Mouse (Mus musculus) neural tube, embryonic 13.5 days (tissue): ENCODE data around the gene Stau1. TPM values are rescaled to one million over a fixed set of nuclear protein-coding genes. Genes with fewer than 3 reads are reported as not detected.

Experiments used
- ATAC-seq: fragments of 200-750 bp; cut with Nextera tagmentation; 2 replicates; pipeline ENCODE4 v1.8.0; 2017; ENCODE audit warnings: low read depth, mild to moderate bottlenecking, moderate TSS enrichment, moderate library complexity
- H3K27ac ChIP-seq: fragments of 300-500 bp; sonication (generic); replicated peaks from 2 replicates; pipeline ENCODE4 v1.5.1; 2015; ENCODE audit warnings: moderate library complexity, mild to moderate bottlenecking, inconsistent platforms
- H3K27me3 ChIP-seq: fragments of 300-500 bp; sonication (generic); 2 replicates; pipeline ENCODE4 v1.6.1; 2015; ENCODE audit warnings: mild to moderate bottlenecking, inconsistent platforms
- H3K36me3 ChIP-seq: fragments of 300-500 bp; sonication (generic); 2 replicates; pipeline ENCODE4 v1.6.1; 2015; ENCODE audit warnings: mild to moderate bottlenecking, inconsistent platforms
- H3K4me1 ChIP-seq: fragments of 300-500 bp; sonication (generic); replicated peaks from 2 replicates; pipeline ENCODE4 v1.6.1; 2015; ENCODE audit warnings: inconsistent platforms
- H3K4me2 ChIP-seq: fragments of 300-500 bp; sonication (generic); 2 replicates; pipeline ENCODE4 v1.6.1; 2015; ENCODE audit warnings: inconsistent platforms, mild to moderate bottlenecking, moderate library complexity
- H3K4me3 ChIP-seq: fragments of 300-500 bp; sonication (generic); 2 replicates; pipeline ENCODE4 v1.5.1; 2015; ENCODE audit warnings: mild to moderate bottlenecking, inconsistent platforms
- H3K9ac ChIP-seq: fragments of 300-500 bp; sonication (generic); 2 replicates; pipeline ENCODE4 v1.6.1; 2015; ENCODE audit warnings: moderate library complexity, mild to moderate bottlenecking, inconsistent platforms
- H3K9me3 ChIP-seq: fragments of 300-500 bp; sonication (generic); 2 replicates; pipeline ENCODE4 v1.6.1; 2016; ENCODE audit warnings: inconsistent platforms
- WGBS: fragments of 180-500 bp; shearing (Covaris S2); methylation state at CpG from one replicate; pipeline ENCODE4 v1.1.7; 2015; 5-methylcytosine and 5-hydroxymethylcytosine counted together
- polyA plus RNA-seq: library from polyadenylated mRNA; unstranded; fragments of >200 nt; fragmentation: Nextera tagmentation; extraction: Ambion mirVana; gene quantifications from 2 replicates; pipeline ENCODE4 v1.2.1, GENCODE M21; 2015

Gene Stau1
- polyA plus RNA-seq, 1 experiment from 2014 or later = 115 TPM

DNA sequence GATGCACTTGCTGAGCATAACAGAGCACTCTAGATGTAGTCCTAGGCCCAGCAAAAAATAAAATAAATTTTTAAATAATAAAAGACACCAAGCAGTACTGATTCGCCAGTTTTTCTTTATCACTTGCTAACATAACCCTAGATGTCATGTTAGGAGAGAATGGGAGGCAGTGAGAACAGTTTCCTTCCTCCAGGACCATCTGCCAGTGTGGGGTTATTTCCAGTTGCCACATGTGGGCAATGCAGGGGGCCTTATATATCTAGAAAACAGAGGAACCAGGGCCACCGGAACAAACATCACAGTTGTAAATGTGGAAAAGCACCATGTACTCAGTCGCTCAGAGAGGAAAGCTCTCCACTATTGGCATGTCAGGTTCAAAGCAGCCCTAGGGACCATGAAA, 18.6 kb downstream of the Stau1 start:
- H3K27me3 ChIP-seq = no peaks in the 10 kb centered on the region
- 78% methylated on average over 3 of the region's 3 CpGs for WGBS
- ATAC-seq = no peak
- H3K4me2 ChIP-seq = no peak overlapping the region
- H3K4me3 ChIP-seq = no peak overlapping the region
- peaks cover 36% of the 10 kb centered on the region for H3K4me1 ChIP-seq
- H3K9me3 ChIP-seq = no peaks in the 10 kb centered on the region
- no peak overlapping the region for H3K9ac ChIP-seq
- no peaks in the 10 kb centered on the region for H3K36me3 ChIP-seq
- no peak overlapping the region for H3K27ac ChIP-seq

- Histone ChIP-seq H3K27me3 (no peaks in the 10 kb centered on the region), H3K4me2 (no peak overlapping the region), H3K9ac (no peak overlapping the region), H3K36me3 (no peaks in the 10 kb centered on the region), H3K4me3 (no peak overlapping the region), H3K4me1 (peaks cover 41% of the 10 kb centered on the region), H3K9me3 (no peaks in the 10 kb centered on the region), H3K27ac (no peak overlapping the region)
- 67% methylated on average over 3 of the region's 3 CpGs for WGBS
- no peak for ATAC-seq
Measured at GRCm38 (mm10) chr2:166976356-166976755, 19.7 kb downstream of the Stau1 start.

DNA sequence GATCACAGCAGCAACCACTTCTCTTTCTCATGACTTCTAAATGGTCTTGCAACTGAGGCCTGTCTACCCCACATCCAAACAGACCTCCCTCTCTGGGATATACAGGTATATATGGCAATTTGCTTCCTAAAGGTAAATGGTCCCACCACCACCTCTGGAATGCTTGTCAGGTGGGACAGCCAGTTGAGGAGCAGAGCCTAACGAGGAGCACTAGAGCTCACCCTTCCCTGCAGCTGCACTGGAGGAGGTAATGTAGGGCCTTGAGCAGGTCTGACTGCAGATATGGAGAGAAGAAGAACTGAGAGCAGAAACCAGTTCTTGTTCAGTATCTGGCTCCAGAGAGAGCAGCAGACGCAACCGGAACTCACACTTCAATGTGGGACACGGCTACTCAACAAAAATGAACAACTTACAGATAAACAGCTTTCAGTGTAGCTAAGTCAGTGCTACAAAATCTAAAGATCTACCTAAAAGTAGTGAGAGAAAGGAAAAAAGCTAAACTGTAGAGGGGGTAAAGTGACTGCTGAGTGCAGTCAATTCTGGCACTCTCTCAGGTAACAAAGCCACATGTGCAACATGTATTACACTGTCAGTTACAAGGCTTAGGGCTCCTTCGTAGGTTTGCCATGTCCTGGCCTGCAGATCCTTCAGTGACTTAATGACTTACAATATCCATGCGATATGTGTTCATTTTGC, 21.8 kb downstream of the Stau1 start:
- WGBS = 80% methylated on average over 6 of the region's 6 CpGs
- no peaks in the 10 kb centered on the region for H3K27me3 ChIP-seq
- H3K4me3 ChIP-seq = no peak overlapping the region
- H3K4me2 ChIP-seq = no peak overlapping the region
- H3K9me3 ChIP-seq = no peaks in the 10 kb centered on the region
- H3K36me3 ChIP-seq = no peaks in the 10 kb centered on the region
- ATAC-seq = no peak
- H3K4me1 ChIP-seq = peaks cover 41% of the 10 kb centered on the region
- 0 out of 2 replicates have a peak overlapping the region, but pooled peaks have one; percentile 18 for H3K27ac ChIP-seq
- H3K9ac ChIP-seq = no peak overlapping the region

DNA sequence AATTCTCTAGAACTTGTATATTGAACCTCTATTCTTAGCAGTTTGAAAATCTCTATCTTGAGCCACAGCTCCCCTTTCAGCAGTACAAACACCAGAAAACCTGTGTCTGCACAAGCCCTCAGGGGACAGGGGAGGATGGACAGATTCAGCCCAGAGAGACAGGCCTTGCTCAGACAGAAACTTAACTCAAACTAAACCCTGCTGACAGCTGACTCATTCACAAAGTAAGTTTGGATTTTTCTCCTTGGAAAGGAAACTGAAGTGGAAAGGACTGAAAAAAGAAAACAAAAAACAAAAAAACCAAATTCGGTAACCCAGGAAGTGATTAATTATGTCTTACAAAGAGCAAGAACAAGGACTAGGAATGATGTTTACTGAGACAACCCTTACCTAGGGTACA, 22.9 kb downstream of the Stau1 start:
- WGBS = 70% methylated on average over 1 of the region's 1 CpGs
- Histone ChIP-seq H3K27ac (no peak overlapping the region), H3K4me1 (peaks cover 41% of the 10 kb centered on the region), H3K4me2 (no peak overlapping the region), H3K9me3 (no peaks in the 10 kb centered on the region), H3K4me3 (no peak overlapping the region), H3K36me3 (no peaks in the 10 kb centered on the region), H3K27me3 (no peaks in the 10 kb centered on the region), H3K9ac (no peak overlapping the region)
- ATAC-seq = no peak

GRCm38 (mm10) chr2:166964773-166965172, 31.3 kb downstream of the Stau1 start:
- no peak overlapping the region for H3K4me3 ChIP-seq
- ATAC-seq = no peak
- WGBS = 95% methylated on average over 2 of the region's 2 CpGs

GRCm38 (mm10) chr2:166963257-166963656, 32.8 kb downstream of the Stau1 start:
- 84% methylated on average over 8 of the region's 8 CpGs for WGBS
- Histone ChIP-seq H3K4me1 (no peaks in the 10 kb centered on the region), H3K4me2 (no peak overlapping the region), H3K36me3 (peaks cover 41% of the 10 kb centered on the region), H3K27me3 (no peaks in the 10 kb centered on the region), H3K9ac (no peak overlapping the region), H3K27ac (no peak overlapping the region), H3K4me3 (no peak overlapping the region), H3K9me3 (no peaks in the 10 kb centered on the region)
- no peak for ATAC-seq

More at GRCm38 (mm10) chr2:166964773-166965172, 31.3 kb downstream of the Stau1 start:
- H3K27ac ChIP-seq = no peak overlapping the region
- no peak overlapping the region for H3K4me2 ChIP-seq
- H3K27me3 ChIP-seq = no peaks in the 10 kb centered on the region
- no peak overlapping the region for H3K9ac ChIP-seq
- no peaks in the 10 kb centered on the region for H3K4me1 ChIP-seq
- H3K36me3 ChIP-seq = peaks cover 27% of the 10 kb centered on the region
- no peaks in the 10 kb centered on the region for H3K9me3 ChIP-seq

DNA sequence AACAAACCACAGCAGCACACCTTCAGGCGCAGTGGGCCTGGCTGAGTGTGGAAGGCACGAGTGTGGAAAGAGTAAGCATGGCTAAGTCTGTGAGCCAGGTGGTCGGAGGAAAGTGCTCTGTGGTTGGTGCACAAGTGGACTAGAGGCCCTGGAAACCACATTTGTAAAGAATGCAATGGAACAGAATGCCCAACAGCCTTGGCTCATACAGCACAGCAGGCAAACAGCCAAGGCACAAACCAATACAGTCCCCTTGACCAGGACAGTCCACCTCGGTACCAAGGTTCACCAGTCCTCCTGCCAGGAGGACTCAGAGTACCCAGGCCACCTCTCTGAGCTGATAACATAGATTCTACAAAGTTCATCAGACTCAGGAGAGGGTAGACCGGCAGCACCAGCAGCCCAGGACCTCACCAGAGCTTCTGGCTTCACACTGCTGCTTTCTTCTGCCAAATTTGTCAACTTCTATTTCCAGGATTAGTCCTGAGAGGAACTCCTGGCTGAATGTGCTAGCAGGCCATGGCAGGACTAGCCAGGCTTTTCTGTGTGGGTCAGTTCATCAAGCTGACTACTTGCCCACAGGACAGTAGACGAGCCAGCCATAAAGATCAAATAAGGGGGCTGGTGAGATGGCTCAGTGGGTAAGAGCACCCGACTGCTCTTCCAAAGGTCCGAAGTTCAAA, 35.3 kb downstream of the Stau1 start:
- no peak overlapping the region for H3K27ac ChIP-seq
- H3K4me3 ChIP-seq = no peak overlapping the region
- ATAC-seq = no peak
- peaks cover 63% of the 10 kb centered on the region for H3K36me3 ChIP-seq
- WGBS = 88% methylated on average over 8 of the region's 8 CpGs
- H3K9ac ChIP-seq = no peak overlapping the region
- H3K4me1 ChIP-seq = no peaks in the 10 kb centered on the region
- H3K9me3 ChIP-seq = no peaks in the 10 kb centered on the region
- H3K4me2 ChIP-seq = no peak overlapping the region
- H3K27me3 ChIP-seq = no peaks in the 10 kb centered on the region

DNA sequence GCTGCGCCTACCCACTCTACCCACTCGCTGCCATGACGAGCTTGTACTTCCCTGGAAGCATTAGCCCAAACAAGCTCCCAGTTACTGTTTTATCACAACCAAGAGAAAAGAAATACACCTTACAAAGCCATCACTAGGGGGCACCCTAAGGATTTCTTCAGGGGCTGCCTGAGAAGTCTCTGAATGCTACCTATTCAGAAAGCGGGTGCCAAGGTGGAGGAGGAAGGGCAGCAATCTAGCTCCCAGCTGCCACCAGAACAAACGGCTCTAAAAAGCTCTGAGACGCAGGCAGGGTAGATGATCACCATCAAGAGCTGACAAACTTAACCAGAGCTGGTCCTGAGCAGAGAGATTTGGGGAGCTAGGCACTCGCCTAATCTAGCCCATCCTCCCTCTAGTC, 39.3 kb downstream of the Stau1 start:
- no peaks in the 10 kb centered on the region for H3K9me3 ChIP-seq
- H3K4me1 ChIP-seq = no peaks in the 10 kb centered on the region
- no peaks in the 10 kb centered on the region for H3K27me3 ChIP-seq
- 61% methylated on average over 7 of the region's 7 CpGs for WGBS
- ATAC-seq = no peak
- H3K4me2 ChIP-seq = no peak overlapping the region
- no peak overlapping the region for H3K4me3 ChIP-seq
- no peak overlapping the region for H3K27ac ChIP-seq
- no peak overlapping the region for H3K9ac ChIP-seq
- peaks cover 90% of the 10 kb centered on the region for H3K36me3 ChIP-seq

DNA sequence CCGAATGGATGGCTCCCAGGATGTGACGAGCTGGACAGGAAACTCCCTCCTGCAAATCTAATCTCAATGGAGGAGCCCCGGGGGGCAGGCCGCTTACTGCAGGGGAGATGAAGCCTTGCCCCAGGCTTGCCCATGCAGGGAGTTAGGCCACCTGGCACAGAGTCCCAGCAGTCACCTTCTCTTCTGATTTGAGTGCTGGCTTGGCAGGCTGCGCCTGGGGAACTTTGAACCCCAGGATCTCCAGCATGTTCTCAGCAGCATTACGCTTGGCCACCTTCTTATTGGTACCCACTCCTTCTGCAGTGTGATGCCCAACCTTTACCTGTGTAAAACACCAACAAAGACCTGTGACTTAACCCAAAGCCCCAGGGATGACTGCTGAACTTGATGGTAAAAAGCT, 43.9 kb downstream of the Stau1 start:
- WGBS = 86% methylated on average over 6 of the region's 6 CpGs
- H3K27me3 ChIP-seq = no peaks in the 10 kb centered on the region
- H3K4me1 ChIP-seq = no peaks in the 10 kb centered on the region; the same call in 1 of the 2 replicates
- no peaks in the 10 kb centered on the region for H3K9me3 ChIP-seq
- no peak for ATAC-seq
- no peak overlapping the region for H3K9ac ChIP-seq
- H3K4me3 ChIP-seq = no peak overlapping the region
- H3K36me3 ChIP-seq = peaks cover 97% of the 10 kb centered on the region
- no peak overlapping the region for H3K27ac ChIP-seq
- no peak overlapping the region for H3K4me2 ChIP-seq

GRCm38 (mm10) chr2:166950853-166951648, 45.0 kb downstream of the Stau1 start:
- 79% methylated on average over 14 of the region's 14 CpGs for WGBS
- no peak for ATAC-seq
- Histone ChIP-seq H3K4me2 (no peak overlapping the region), H3K9ac (no peak overlapping the region), H3K9me3 (no peaks in the 10 kb centered on the region), H3K4me3 (no peak overlapping the region), H3K4me1 (no peaks in the 10 kb centered on the region; the same call in 1 of the 2 replicates), H3K36me3 (peaks cover 99% of the 10 kb centered on the region), H3K27me3 (no peaks in the 10 kb centered on the region), H3K27ac (0 out of 2 replicates have a peak overlapping the region, but pooled peaks have one; percentile 20)

DNA sequence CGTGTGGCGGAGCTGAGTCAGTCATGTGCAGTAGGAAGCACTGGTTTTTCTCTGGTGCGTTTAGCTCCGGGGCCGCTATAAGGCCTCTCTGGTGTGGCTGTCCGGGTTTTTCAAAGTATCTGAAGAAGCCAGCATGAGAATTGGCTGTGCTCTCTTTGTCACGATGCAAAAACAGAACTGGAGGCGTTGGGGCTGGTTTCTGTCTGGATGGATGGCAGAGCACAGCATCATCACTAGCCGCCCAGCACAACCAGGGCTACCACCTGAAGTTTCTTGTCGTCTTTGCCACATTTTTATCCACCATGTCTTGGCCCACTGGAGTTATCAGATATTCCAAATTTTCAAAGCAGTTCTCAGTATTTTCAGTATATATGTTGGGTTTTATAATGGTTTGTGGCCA, 47.2 kb downstream of the Stau1 start:
- no peaks in the 10 kb centered on the region for H3K9me3 ChIP-seq

DNA sequence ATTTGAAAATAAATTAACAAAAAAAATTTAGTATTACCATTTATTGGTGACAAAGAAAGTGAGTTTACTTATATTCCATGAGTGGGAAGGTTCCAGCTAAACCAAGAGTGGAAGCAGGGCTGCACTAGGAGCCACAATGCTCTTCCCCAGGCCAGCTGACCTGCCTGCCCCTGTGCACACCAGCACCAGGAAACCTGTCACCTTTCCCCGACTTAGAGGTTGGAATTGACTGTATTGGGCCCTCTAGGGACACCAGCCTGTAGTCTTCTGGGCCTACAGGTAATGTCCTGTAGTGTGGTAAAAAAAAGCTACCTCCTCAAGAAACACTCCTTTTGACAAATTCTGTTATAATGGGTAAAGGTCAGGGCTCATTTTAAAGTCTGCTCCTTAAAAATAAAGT, 47.9 kb downstream of the Stau1 start:
- Histone ChIP-seq H3K9ac (no peak overlapping the region), H3K36me3 (peaks cover 95% of the 10 kb centered on the region), H3K27me3 (no peaks in the 10 kb centered on the region), H3K27ac (no peak overlapping the region), H3K4me1 (no peaks in the 10 kb centered on the region; the same call in 1 of the 2 replicates), H3K4me3 (no peak overlapping the region), H3K9me3 (no peaks in the 10 kb centered on the region), H3K4me2 (no peak overlapping the region)
- WGBS = 60% methylated on average over 1 of the region's 1 CpGs
- ATAC-seq = no peak

More for the DNA sequence above, 47.2 kb downstream of the Stau1 start:
- no peaks in the 10 kb centered on the region; the same call in 1 of the 2 replicates for H3K4me1 ChIP-seq
- H3K9ac ChIP-seq = no peak overlapping the region
- no peak for ATAC-seq
- WGBS = 91% methylated on average over 10 of the region's 10 CpGs
- peaks cover 95% of the 10 kb centered on the region for H3K36me3 ChIP-seq
- no peak overlapping the region for H3K4me3 ChIP-seq
- H3K4me2 ChIP-seq = no peak overlapping the region
- H3K27me3 ChIP-seq = no peaks in the 10 kb centered on the region
- no peak overlapping the region for H3K27ac ChIP-seq
